Mouse (Mus musculus): Measurements from ENCODE around the gene Olfr39.
"Not testable (repeated sequence)": the region's sequence is repeated elsewhere in the genome, so short reads cannot be mapped to it uniquely, and the experiment has no call there.

Olfr39 gene

DNA sequence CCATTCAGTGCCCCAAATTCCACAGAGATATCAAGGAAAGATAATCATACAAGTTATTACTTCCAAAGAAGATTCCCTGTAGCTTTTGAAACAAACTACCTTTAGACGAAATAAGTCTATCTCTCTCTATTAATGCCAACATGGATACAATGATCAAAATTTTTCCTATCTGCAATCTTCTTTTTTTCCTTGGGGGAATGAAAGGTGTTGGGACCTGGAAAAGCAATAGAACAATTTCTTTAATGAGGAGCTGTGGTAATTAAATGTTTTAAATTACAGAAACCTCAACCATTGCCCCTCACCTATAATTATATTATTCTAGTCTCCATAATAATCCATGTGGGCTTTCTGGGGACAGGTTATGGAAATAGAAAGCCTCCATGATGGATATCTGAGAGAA lies at the start of gene Olfr39:
Gene Olfr39, plus strand, starts transcription at position 301 of the 400 bp plus-strand sequence.
- DNase-seq (ENCODE audit: low spot score): no peak

DNA sequence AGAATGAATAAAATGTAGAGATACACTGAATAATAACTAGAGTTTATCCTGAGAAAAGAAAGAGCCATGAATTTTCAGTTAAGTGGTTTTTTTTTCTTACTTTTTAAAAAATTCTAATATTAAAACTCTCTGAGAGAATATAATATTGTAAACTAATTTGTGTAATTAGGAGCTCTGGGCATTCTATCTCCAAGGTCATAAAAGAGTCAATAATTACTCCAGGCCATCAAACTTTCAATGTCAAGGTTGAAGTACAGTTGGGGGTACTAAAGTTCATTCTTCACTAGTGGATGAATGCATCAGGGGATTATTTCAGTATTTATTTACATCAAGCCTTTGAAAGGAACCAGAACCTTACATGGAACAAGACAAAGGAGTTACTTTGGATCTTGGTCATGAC lies 45.3 kb upstream of the Olfr39 start, which contains the start of gene Olfr872:
Gene Olfr872, plus strand, starts transcription at position 301 of the 400 bp plus-strand sequence.
- DNase-seq (ENCODE audit: low spot score): no peak

DNA sequence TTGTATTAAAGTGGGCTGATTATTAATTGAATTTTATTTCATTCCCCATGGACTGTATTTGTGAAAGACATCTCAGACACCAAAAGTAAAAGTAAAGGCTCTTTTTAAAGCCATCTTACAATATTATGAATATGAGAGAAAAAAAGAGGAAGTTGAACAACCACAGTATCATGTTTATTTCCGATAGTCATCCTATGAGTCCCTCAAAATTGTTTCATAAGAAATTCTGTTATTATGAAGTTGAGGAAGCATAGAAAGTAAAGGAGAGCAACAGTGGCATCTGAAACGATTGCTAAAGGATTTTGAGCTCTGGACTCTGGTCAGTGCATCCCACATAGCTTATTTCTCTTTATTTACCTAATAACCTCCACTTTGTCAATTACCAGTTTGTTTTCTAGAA lies 44.8 kb upstream of the Olfr39 start:
- no peak for DNase-seq (ENCODE audit: low spot score)

DNA sequence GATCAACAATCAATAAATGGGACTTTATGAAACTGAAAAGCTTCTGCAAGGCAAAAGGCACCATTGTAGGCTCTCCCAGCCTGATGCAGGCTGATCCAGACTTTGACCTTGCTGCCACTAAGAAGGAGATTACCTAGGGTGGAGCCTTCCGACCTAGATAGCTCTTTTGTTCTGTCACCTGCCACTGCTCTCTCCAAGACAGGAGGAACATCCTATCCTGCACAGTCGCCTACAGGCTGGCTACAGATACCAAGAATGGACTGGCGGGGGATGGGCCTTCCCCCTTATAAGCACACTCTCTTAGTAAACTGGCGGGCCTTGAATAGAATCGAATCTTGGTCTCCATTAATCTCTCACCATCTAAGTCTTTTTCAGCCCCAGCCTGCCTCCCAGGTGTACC lies 13.4 kb downstream of the Olfr39 start:
- DNase-seq (ENCODE audit: low spot score): not testable (repeated sequence)

DNA sequence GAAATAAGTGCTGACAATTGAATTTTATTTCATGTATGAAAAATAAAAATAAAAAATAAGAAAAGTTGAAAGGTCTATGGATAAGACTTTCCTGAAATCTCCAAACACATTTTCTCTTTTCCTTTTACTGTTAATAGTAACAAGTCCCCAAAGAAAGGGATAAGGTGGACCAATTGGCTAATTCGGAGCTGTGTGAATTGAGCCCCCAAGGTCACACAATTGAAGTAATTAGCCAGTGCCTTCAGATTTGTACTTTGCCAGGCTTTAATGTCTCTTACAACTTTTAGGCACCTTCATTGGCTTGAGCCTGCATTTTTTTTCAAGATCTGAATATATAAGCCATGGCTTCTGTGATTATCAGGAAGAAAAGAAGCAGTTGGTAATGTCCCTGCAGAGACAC lies 16.1 kb downstream of the Olfr39 start, which contains the start of gene Olfr873:
Gene Olfr873, plus strand, starts transcription at position 301 of the 400 bp plus-strand sequence.
- DNase-seq (ENCODE audit: low spot score): no peak

DNA sequence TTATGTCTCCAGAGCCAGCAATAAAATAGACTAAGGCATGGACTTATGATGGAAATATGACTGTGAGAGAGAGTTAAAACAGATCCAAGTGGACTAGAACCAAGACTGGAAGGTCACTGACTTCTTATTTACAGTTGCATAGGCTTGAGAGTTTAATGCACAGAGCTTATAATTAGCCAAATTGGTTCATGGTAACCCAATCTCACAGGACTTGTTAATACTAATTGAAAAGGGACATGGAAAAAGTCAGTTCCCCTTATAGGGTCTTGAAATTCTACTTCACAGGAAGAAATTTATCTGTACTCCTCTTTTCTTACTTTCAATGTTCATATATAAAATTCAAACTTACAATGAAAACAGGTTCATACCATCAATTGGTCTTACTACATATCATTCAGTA lies 53.8 kb downstream of the Olfr39 start, which contains the start of gene Olfr18:
Gene Olfr18, minus strand, starts transcription at position 101 of the 400 bp plus-strand sequence.
- no peak for DNase-seq (ENCODE audit: low spot score)
